Mouse (Mus musculus): ENCODE data around the gene Sirt2. TPM values are rescaled to one million over a fixed set of nuclear protein-coding genes. Genes with fewer than 3 reads are reported as not detected.

Gene Sirt2
- polyA plus RNA-seq, 1 experiment from 2014 or later, result 28.5 TPM

GRCm38 (mm10) chr7:28735701-28736100 is 30.8 kb upstream of the Sirt2 start:
- Histone ChIP-seq H3K4me2 (no peak overlapping the region), H3K9me3 (replicated peaks) (peaks cover 10% of the 10 kb centered on the region), H3K9ac (no peak overlapping the region), H3K4me3 (no peak overlapping the region), H3K27ac (no peak overlapping the region), H3K4me1 (peaks cover 32% of the 10 kb centered on the region), H3K27me3 (replicated peaks) (peaks cover 20% of the 10 kb centered on the region), H3K36me3 (peaks cover 38% of the 10 kb centered on the region)
- WGBS (ENCODE audit: insufficient replicate concordance), result 66% methylated on average over 6 of the region's 6 CpGs
- no peak for ATAC-seq

DNA sequence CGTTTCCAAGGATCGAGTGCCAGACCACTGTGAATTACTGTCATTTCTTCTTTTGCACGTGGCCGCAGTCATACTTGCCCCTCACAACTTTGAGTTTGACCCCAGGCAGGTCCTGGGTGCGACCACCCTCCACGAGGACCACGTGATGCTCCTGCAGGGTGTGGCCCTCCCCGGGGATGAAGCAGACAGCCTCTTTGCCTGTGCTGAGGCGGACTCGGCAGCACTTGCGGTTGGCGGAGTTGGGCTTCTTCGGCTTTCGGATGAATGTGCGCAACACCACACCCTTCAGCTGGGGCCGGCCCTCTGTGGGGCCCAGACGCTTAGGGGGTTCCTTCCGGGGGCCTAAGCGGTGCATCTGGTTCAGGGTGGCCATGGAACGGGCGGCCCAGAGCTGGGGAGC is 26.7 kb upstream of the Sirt2 start:
- no peak overlapping the region for H3K4me2 ChIP-seq
- no peak overlapping the region for H3K9ac ChIP-seq
- 87% methylated on average over 21 of the region's 21 CpGs for WGBS (ENCODE audit: insufficient replicate concordance)
- no peak for ATAC-seq
- peaks cover 46% of the 10 kb centered on the region for H3K36me3 ChIP-seq
- H3K9me3 ChIP-seq (replicated peaks), result no peaks in the 10 kb centered on the region
- no peaks in the 10 kb centered on the region for H3K27me3 ChIP-seq (replicated peaks)
- H3K27ac ChIP-seq, result no peak overlapping the region
- H3K4me1 ChIP-seq, result peaks cover 31% of the 10 kb centered on the region
- H3K4me3 ChIP-seq, result no peak overlapping the region

- H3K27ac ChIP-seq, result peak overlapping the region; percentile 83
- H3K4me2 ChIP-seq, result peak overlapping the region; percentile 92
- ATAC-seq, result no peak
Measured at GRCm38 (mm10) chr7:28740949-28741348, 25.6 kb upstream of the Sirt2 start.

GRCm38 (mm10) chr7:28741368-28741708 is 25.2 kb upstream of the Sirt2 start:
- WGBS (ENCODE audit: insufficient replicate concordance), result 1% methylated on average over 13 of the region's 13 CpGs

More at GRCm38 (mm10) chr7:28740949-28741348, 25.6 kb upstream of the Sirt2 start:
- Histone ChIP-seq H3K36me3 (peaks cover 56% of the 10 kb centered on the region), H3K27me3 (replicated peaks) (no peaks in the 10 kb centered on the region), H3K9me3 (replicated peaks) (no peaks in the 10 kb centered on the region), H3K9ac (peak overlapping the region; percentile 87), H3K4me1 (peaks cover 31% of the 10 kb centered on the region), H3K4me3 (peak overlapping the region; percentile 68)
- 28% methylated on average over 9 of the region's 9 CpGs for WGBS (ENCODE audit: insufficient replicate concordance)

DNA sequence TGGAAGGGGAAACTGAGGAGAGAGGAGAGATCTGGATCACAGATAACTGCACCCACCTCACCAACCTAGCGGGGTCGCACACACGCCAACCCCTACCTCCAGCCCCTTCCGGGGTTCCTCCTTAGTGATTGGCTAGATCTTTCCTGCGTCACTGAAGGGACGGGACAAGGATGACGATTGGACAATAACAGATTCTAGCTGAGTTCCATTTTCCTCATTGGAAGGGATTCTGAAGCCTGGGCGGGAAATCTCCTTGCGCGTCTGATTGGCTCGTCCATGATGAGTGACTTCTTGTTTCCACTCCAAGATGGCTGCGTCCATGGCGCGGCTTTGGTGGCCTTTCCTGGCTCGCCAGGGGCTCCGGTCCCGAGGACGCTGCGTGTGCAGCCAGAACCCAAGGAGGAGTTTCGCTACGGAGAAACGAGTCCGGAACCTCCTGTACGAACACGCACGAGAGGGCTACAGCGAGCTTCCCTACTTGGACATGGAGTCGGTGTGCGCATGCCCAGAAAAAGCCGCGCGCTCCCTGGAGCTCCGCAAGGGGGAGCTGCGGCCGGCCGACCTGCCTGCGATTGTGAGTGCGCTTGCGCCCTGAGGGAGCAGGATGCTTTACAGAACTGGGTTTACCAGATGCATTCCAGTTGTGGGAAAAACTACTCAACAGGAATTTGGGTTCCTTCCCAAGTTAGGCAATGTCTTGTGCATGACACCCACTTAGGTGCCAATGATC is 24.7 kb upstream of the Sirt2 start, which contains the start of the genes Mrps12 and Sars2:
Gene Mrps12, minus strand, starts transcription at position 112 of the 730 bp plus-strand sequence.
Gene Sars2, plus strand, starts transcription at position 284 of the 730 bp plus-strand sequence.
- Histone ChIP-seq H3K27ac (peak within 1 kb of the TSS; percentile 83), H3K4me1 (peaks cover 31% of the 10 kb centered on the region), H3K9me3 (replicated peaks) (no peaks in the 10 kb centered on the region), H3K4me3 (peak within 1 kb of the TSS; percentile 68), H3K36me3 (peaks cover 62% of the 10 kb centered on the region), H3K4me2 (peak within 1 kb of the TSS; percentile 92), H3K27me3 (replicated peaks) (no peaks in the 10 kb centered on the region), H3K9ac (peak within 1 kb of the TSS; percentile 87)
- ATAC-seq, result peak; percentile 95
- WGBS (ENCODE audit: insufficient replicate concordance), result 0% methylated on average over 39 of the region's 39 CpGs

More at GRCm38 (mm10) chr7:28741368-28741708, 25.2 kb upstream of the Sirt2 start:
- H3K36me3 ChIP-seq, result peaks cover 60% of the 10 kb centered on the region
- H3K9me3 ChIP-seq (replicated peaks), result no peaks in the 10 kb centered on the region
- peak overlapping the region; percentile 87 for H3K9ac ChIP-seq
- peak; percentile 21 for ATAC-seq
- peaks cover 31% of the 10 kb centered on the region for H3K4me1 ChIP-seq
- H3K4me3 ChIP-seq, result peak overlapping the region; percentile 68
- H3K27me3 ChIP-seq (replicated peaks), result no peaks in the 10 kb centered on the region
- H3K27ac ChIP-seq, result peak overlapping the region; percentile 83
- H3K4me2 ChIP-seq, result peak overlapping the region; percentile 92

DNA sequence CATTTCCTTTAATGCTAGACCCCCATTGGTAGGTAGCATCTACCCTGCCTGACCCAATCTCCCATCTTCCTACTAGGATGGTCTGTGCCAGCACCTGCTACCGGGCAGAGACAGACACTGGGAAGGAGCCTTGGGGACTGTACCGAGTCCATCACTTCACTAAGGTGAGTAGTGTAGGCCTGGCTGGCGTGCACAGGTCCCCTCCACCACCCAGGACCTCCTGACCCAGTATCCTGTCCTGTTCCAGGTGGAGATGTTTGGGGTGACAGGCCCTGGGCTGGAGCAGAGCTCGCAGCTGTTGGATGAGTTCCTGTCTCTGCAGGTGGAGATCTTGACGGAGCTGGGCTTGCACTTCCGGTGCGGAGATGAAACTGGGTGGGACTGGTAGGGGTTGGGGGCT is 16.6 kb upstream of the Sirt2 start:
- no peak for ATAC-seq

DNA sequence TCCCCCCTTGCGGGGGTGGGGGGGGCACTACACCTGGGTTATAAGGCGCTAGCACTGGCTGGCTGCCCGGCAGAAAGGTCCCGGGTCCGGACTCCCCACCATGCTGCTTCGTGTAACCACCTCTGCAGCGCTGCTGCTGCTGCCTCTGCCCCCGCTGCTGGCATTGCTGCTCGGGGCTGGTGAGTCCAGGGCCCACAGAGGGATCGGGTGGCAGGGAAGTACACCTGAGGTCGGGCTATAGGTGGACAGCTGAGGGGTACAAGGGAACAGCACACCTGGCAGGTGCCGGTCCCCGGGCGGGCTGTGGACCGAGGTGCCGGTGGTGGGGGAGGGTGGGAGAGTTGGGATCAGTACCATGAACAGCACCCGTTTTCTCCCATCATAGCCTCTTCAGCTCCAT is 10.5 kb upstream of the Sirt2 start, which contains the start of gene Ccer2:
Gene Ccer2, plus strand, starts transcription at position 96 of the 400 bp plus-strand sequence.
- ATAC-seq, result no peak
- Histone ChIP-seq H3K4me3 (no peak within 1 kb of the TSS), H3K9ac (no peak within 1 kb of the TSS), H3K27ac (no peak within 1 kb of the TSS), H3K4me1 (peaks cover 4% of the 10 kb centered on the region), H3K27me3 (replicated peaks) (peaks cover 31% of the 10 kb centered on the region), H3K36me3 (peaks cover 54% of the 10 kb centered on the region), H3K4me2 (0 out of 2 replicates have a peak within 1 kb of the TSS, but pooled peaks have one; percentile 6), H3K9me3 (replicated peaks) (no peaks in the 10 kb centered on the region)
- WGBS (ENCODE audit: insufficient replicate concordance), result 6% methylated on average over 17 of the region's 17 CpGs

More for the DNA sequence above, 16.6 kb upstream of the Sirt2 start:
- no peak overlapping the region for H3K27ac ChIP-seq
- no peaks in the 10 kb centered on the region for H3K9me3 ChIP-seq (replicated peaks)
- peaks cover 63% of the 10 kb centered on the region for H3K36me3 ChIP-seq
- no peaks in the 10 kb centered on the region for H3K4me1 ChIP-seq
- H3K9ac ChIP-seq, result no peak overlapping the region
- H3K4me3 ChIP-seq, result no peak overlapping the region
- no peak overlapping the region for H3K4me2 ChIP-seq
- H3K27me3 ChIP-seq (replicated peaks), result peaks cover 4% of the 10 kb centered on the region; the same call in 1 of the 2 replicates
- 85% methylated on average over 7 of the region's 7 CpGs for WGBS (ENCODE audit: insufficient replicate concordance)

- no peak overlapping the region for H3K4me2 ChIP-seq
- no peak for ATAC-seq
- no peak overlapping the region for H3K4me3 ChIP-seq
- H3K4me1 ChIP-seq, result peaks cover 4% of the 10 kb centered on the region
- H3K9me3 ChIP-seq (replicated peaks), result no peaks in the 10 kb centered on the region
- no peak overlapping the region for H3K9ac ChIP-seq
- H3K36me3 ChIP-seq, result peaks cover 62% of the 10 kb centered on the region
- 80% methylated on average over 13 of the region's 13 CpGs for WGBS (ENCODE audit: insufficient replicate concordance)
- H3K27me3 ChIP-seq (replicated peaks), result peaks cover 31% of the 10 kb centered on the region
- no peak overlapping the region for H3K27ac ChIP-seq
Measured at GRCm38 (mm10) chr7:28758623-28759022, 7.9 kb upstream of the Sirt2 start.

- Histone ChIP-seq H3K9ac (no peak overlapping the region), H3K27ac (no peak overlapping the region), H3K36me3 (peaks cover 56% of the 10 kb centered on the region), H3K4me2 (no peak overlapping the region), H3K27me3 (replicated peaks) (peaks cover 8% of the 10 kb centered on the region), H3K4me1 (peaks cover 15% of the 10 kb centered on the region), H3K4me3 (no peak overlapping the region), H3K9me3 (replicated peaks) (no peaks in the 10 kb centered on the region)
- 81% methylated on average over 9 of the region's 9 CpGs for WGBS (ENCODE audit: insufficient replicate concordance)
- ATAC-seq, result no peak
Measured at GRCm38 (mm10) chr7:28761907-28762306, 4.6 kb upstream of the Sirt2 start.

GRCm38 (mm10) chr7:28765211-28765610 is 1.3 kb upstream of the Sirt2 start:
- Histone ChIP-seq H3K4me1 (peaks cover 44% of the 10 kb centered on the region), H3K4me3 (peak overlapping the region; percentile 84), H3K27ac (no peak overlapping the region), H3K9ac (peak overlapping the region; percentile 78; the same call in 1 of the 2 replicates), H3K4me2 (peak overlapping the region; percentile 79), H3K27me3 (replicated peaks) (no peaks in the 10 kb centered on the region), H3K36me3 (peaks cover 31% of the 10 kb centered on the region), H3K9me3 (replicated peaks) (no peaks in the 10 kb centered on the region)
- WGBS (ENCODE audit: insufficient replicate concordance), result 56% methylated on average over 6 of the region's 6 CpGs
- ATAC-seq, result no peak

- Histone ChIP-seq H3K9ac (peak overlapping the region; percentile 84), H3K9me3 (replicated peaks) (no peaks in the 10 kb centered on the region), H3K27ac (peak overlapping the region; percentile 75), H3K4me1 (peaks cover 53% of the 10 kb centered on the region), H3K27me3 (replicated peaks) (no peaks in the 10 kb centered on the region), H3K4me3 (peak overlapping the region; percentile 84), H3K36me3 (peaks cover 14% of the 10 kb centered on the region), H3K4me2 (peak overlapping the region; percentile 79)
- WGBS (ENCODE audit: insufficient replicate concordance), result 9% methylated on average over 14 of the region's 14 CpGs
- no peak for ATAC-seq
Measured at GRCm38 (mm10) chr7:28766910-28767309, 375 bp downstream of the Sirt2 start.

GRCm38 (mm10) chr7:28767462-28767965 is 979 bp downstream of the Sirt2 start, which contains the start of gene Nfkbib:
Gene Nfkbib, minus strand, starts transcription at chr7:28767512.
- Histone ChIP-seq H3K9ac (peak within 1 kb of the TSS; percentile 84), H3K27me3 (replicated peaks) (no peaks in the 10 kb centered on the region), H3K9me3 (replicated peaks) (no peaks in the 10 kb centered on the region), H3K27ac (peak within 1 kb of the TSS; percentile 75), H3K36me3 (peaks cover 8% of the 10 kb centered on the region), H3K4me1 (peaks cover 53% of the 10 kb centered on the region), H3K4me3 (peak within 1 kb of the TSS; percentile 84), H3K4me2 (peak within 1 kb of the TSS; percentile 79)
- 66% methylated on average over 7 of the region's 7 CpGs for WGBS (ENCODE audit: insufficient replicate concordance)
- no peak for ATAC-seq

Measured in liver, embryonic 12.5 days (tissue).